Mouse (Mus musculus): ENCODE data around the gene D130040H23Rik. TPM values are rescaled to one million over a fixed set of nuclear protein-coding genes. Genes with fewer than 3 reads are reported as not detected.

D130040H23Rik gene
- polyA plus RNA-seq, 1 experiment from 2014 or later = 5.2 TPM

Other genes with a start within 250 kb of the D130040H23Rik start
- 13.4 and 16.9 TPM in 2 replicates for gene Zfp930, start 62.0 kb upstream of the D130040H23Rik start, polyA plus RNA-seq (2015; fragmentation: Nextera tagmentation; extraction: Ambion mirVana)
- not detected in 2 replicates for gene Gm9495, start 182.5 kb downstream of the D130040H23Rik start, polyA plus RNA-seq (2015; fragmentation: Nextera tagmentation; extraction: Ambion mirVana)